In genomic region chr8:109705320-109706075, GRCm38 (mm10) we compare ENCODE assay signal across 8 mouse cellular contexts. TPM values are rescaled to one million over a fixed set of nuclear protein-coding genes. Genes with fewer than 3 reads are reported as not detected.
DNase-seq lines count a peak whose midpoint lies in the region; ATAC-seq and TF ChIP-seq lines count a peak whose summit lies in the region.

Zfp821 (plus strand) TSS chr8:109705546.

- peak within 1 kb of the TSS; percentile 66 for H3K4me3 ChIP-seq in C2C12 (ENCODE audit: insufficient read depth, poor library complexity, severe bottlenecking)
- H3K4me3 ChIP-seq in erythroblast, embryonic 14.5 days (replicated peaks) = peak within 1 kb of the TSS; percentile 86
- peak within 1 kb of the TSS; percentile 93 for H3K4me3 ChIP-seq in heart, embryonic 13.5 days
- H3K4me3 ChIP-seq in liver, embryonic 12.5 days = peak within 1 kb of the TSS; percentile 93
- H3K4me3 ChIP-seq in stomach, embryonic 15.5 days (replicated peaks) = peak within 1 kb of the TSS; percentile 98

- H3K79me3 ChIP-seq in C2C12 (ENCODE audit: low read depth) = no peaks in the 10 kb centered on the region

- peaks cover 4% of the 10 kb centered on the region for H3K27me3 ChIP-seq in C2C12 (ENCODE audit: control insufficient read depth, insufficient read depth, insufficient read length)
- peaks cover 40% of the 10 kb centered on the region for H3K27me3 ChIP-seq in erythroblast, embryonic 14.5 days (ENCODE audit: control insufficient read depth)
- H3K27me3 ChIP-seq in heart, embryonic 13.5 days (replicated peaks) = 0 out of 2 replicates have a peak, but pooled peaks cover 4% of the 10 kb centered on the region
- peaks cover 19% of the 10 kb centered on the region for H3K27me3 ChIP-seq in liver, embryonic 12.5 days (replicated peaks)
- H3K27me3 ChIP-seq in stomach, embryonic 15.5 days (replicated peaks) = no peaks in the 10 kb centered on the region

- H3K36me3 ChIP-seq in C2C12 (ENCODE audit: control insufficient read depth, insufficient read depth) = peaks cover 29% of the 10 kb centered on the region
- H3K36me3 ChIP-seq in erythroblast, embryonic 14.5 days (ENCODE audit: control insufficient read depth) = peaks cover 31% of the 10 kb centered on the region
- peaks cover 32% of the 10 kb centered on the region for H3K36me3 ChIP-seq in heart, embryonic 13.5 days
- peaks cover 28% of the 10 kb centered on the region for H3K36me3 ChIP-seq in liver, embryonic 12.5 days
- peaks cover 14% of the 10 kb centered on the region; the same call in 1 of the 2 replicates for H3K36me3 ChIP-seq in stomach, embryonic 15.5 days

- H3K9ac ChIP-seq in heart, embryonic 13.5 days = peak within 1 kb of the TSS; percentile 99
- peak within 1 kb of the TSS; percentile 99 for H3K9ac ChIP-seq in liver, embryonic 12.5 days
- H3K9ac ChIP-seq in stomach, embryonic 15.5 days = peak within 1 kb of the TSS; percentile 98

- peak within 1 kb of the TSS; percentile 69 for H3ac ChIP-seq in C2C12 (ENCODE audit: control insufficient read depth, insufficient read length, low read depth)

- peak; percentile 91 for ATAC-seq in heart, embryonic 13.5 days (ENCODE audit: extremely low read depth, insufficient number of reproducible peaks, low FRiP score, low TSS enrichment)
- peak; percentile 91 for ATAC-seq in liver, embryonic 12.5 days
- ATAC-seq in stomach, embryonic 15.5 days (ENCODE audit: insufficient read depth, low FRiP score, low read depth) = peak; percentile 93

- peaks cover 14% of the 10 kb centered on the region for H3K79me2 ChIP-seq in C2C12 (ENCODE audit: control insufficient read depth, insufficient read depth)

- peak; percentile 81 for TF ChIP-seq POLR2A in brain, embryonic 14.5 days (IDR thresholded peaks at IDR 0.05; ENCODE audit: borderline replicate concordance, extremely low read depth, insufficient read depth, insufficient read length, poor library complexity, severe bottlenecking)

- DNase-seq in brain, embryonic 14.5 days (ENCODE audit: low read depth) = peak; percentile 97
- peak; percentile 97 for DNase-seq in kidney, postnatal 10 days
- DNase-seq in natural killer cell, adult 2 months (ENCODE audit: low spot score in 2 of 2) = peak; percentile 67 to 86

- peak within 1 kb of the TSS; percentile 97 for H3K27ac ChIP-seq in heart, embryonic 13.5 days (replicated peaks)
- peak within 1 kb of the TSS; percentile 95 for H3K27ac ChIP-seq in liver, embryonic 12.5 days
- peak within 1 kb of the TSS; percentile 96 for H3K27ac ChIP-seq in stomach, embryonic 15.5 days

- H3K4me2 ChIP-seq in heart, embryonic 13.5 days = peak within 1 kb of the TSS; percentile 95
- H3K4me2 ChIP-seq in liver, embryonic 12.5 days = peak within 1 kb of the TSS; percentile 95
- H3K4me2 ChIP-seq in stomach, embryonic 15.5 days = peak within 1 kb of the TSS; percentile 81

- no peaks in the 10 kb centered on the region for H3K9me3 ChIP-seq in erythroblast, embryonic 14.5 days (ENCODE audit: control insufficient read depth, low read length)
- H3K9me3 ChIP-seq in heart, embryonic 13.5 days = no peaks in the 10 kb centered on the region
- H3K9me3 ChIP-seq in liver, embryonic 12.5 days (replicated peaks) = no peaks in the 10 kb centered on the region
- H3K9me3 ChIP-seq in stomach, embryonic 15.5 days = no peaks in the 10 kb centered on the region

- WGBS in heart, embryonic 13.5 days = under 1% methylated on average over 85 of the region's 100 CpGs
- under 1% methylated on average over 89 of the region's 100 CpGs for WGBS in liver, embryonic 12.5 days (ENCODE audit: insufficient replicate concordance)
- WGBS in stomach, embryonic 15.5 days = under 1% methylated on average over 58 of the region's 100 CpGs

- H3K4me1 ChIP-seq in erythroblast, embryonic 14.5 days (ENCODE audit: control insufficient read depth) = peaks cover 34% of the 10 kb centered on the region
- peaks cover 26% of the 10 kb centered on the region for H3K4me1 ChIP-seq in heart, embryonic 13.5 days
- peaks cover 31% of the 10 kb centered on the region for H3K4me1 ChIP-seq in liver, embryonic 12.5 days
- peaks cover 22% of the 10 kb centered on the region for H3K4me1 ChIP-seq in stomach, embryonic 15.5 days

- no peak for TF ChIP-seq CTCF in C2C12 (IDR thresholded peaks at IDR 0.05; ENCODE audit: control insufficient read depth, insufficient read depth, insufficient read length)
- TF ChIP-seq CTCF in brain, embryonic 14.5 days (IDR thresholded peaks at IDR 0.05; ENCODE audit: borderline replicate concordance, extremely low read depth, insufficient read depth, insufficient read length) = no peak

TF ChIP-seq in C2C12, 6 proteins besides CTCF, POLR2A, EP300 and RAD21:
- TF ChIP-seq USF1 (IDR thresholded peaks at IDR 0.05; ENCODE audit: low read depth) = no peak
- TF ChIP-seq FOSL1 (IDR thresholded peaks at IDR 0.05; ENCODE audit: insufficient read depth, low read length, poor library complexity, severe bottlenecking) = no peak
- TF ChIP-seq MAX (IDR thresholded peaks at IDR 0.05) = no peak
- no peak for TF ChIP-seq CEBPB (IDR thresholded peaks at IDR 0.05; ENCODE audit: low read depth)
- TF ChIP-seq MYOD1 (IDR thresholded peaks at IDR 0.05; ENCODE audit: control insufficient read depth, insufficient read length, low read depth) = no peak
- no peak for TF ChIP-seq MYOG (IDR thresholded peaks at IDR 0.05; ENCODE audit: control insufficient read depth, extremely low read depth, insufficient read length)

RNA-seq across cellular contexts. Expression of gene Zfp821, which starts in this region (rescaled TPM):
- 9.9 TPM for polyA plus RNA-seq in C2C12 (2012; fragmentation: generic; extraction: Trizol)
- polyA plus RNA-seq in brain, embryonic 14.5 days (2012; rRNA removed) = 94.8 and 107 TPM in 2 replicates
- polyA plus RNA-seq in erythroblast, embryonic 14.5 days (2012) = 2.2 and 2.5 TPM in 2 replicates
- 18.4 and 19.4 TPM in 2 replicates for polyA plus RNA-seq in heart, embryonic 13.5 days (2015; fragmentation: Nextera tagmentation; extraction: Ambion mirVana)
- 9.9 and 11.4 TPM in 2 replicates for polyA plus RNA-seq in liver, embryonic 12.5 days (2016; fragmentation: Nextera tagmentation; extraction: Ambion mirVana)
- 21.4 and 22.6 TPM in 2 replicates for polyA plus RNA-seq in stomach, embryonic 15.5 days (2015; fragmentation: Nextera tagmentation; extraction: Ambion mirVana)

Comparison
In these comparisons a context has a peak if more than half of its experiments do, and no peak if none do; other contexts are left out.
1. Peak in every context shown above with its lines: DNase-seq, ATAC-seq, H3K4me3 ChIP-seq and H3K27ac ChIP-seq.